Mouse (Mus musculus) heart, postnatal 0 days (tissue): ENCODE data around the gene Glp2r.

Experiments
- CTCF ChIP-seq: IDR thresholded peaks from 2 replicates; pipeline ENCODE4 v1.5.1; 2016; ENCODE audit warnings: antibody characterized with exemption, control low read depth, low read depth
- EP300 ChIP-seq: IDR thresholded peaks from 2 replicates; pipeline ENCODE4 v1.6.1; 2016; ENCODE audit warnings: antibody characterized with exemption, low read depth

DNA sequence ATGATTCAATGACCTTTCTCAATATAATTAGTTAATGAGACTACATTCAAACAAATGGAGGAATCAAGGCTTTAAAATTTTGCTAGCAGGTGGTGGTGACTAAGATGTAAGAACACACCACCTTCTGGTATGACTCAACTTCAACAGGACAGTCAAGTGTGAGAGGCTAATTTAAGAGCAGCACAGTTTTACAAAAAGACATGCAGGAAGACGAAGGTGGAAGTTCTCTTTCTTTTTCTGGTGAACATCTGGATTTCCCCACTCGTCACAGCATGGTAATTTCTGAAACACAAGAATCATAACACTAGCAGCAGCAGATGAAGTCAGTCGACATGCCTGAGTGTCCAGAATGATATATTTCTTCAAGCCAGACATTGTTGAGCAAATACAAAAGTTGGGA is 36.4 kb downstream of the Glp2r start:
- TF ChIP-seq CTCF (no peak), EP300 (no peak)
